Mouse (Mus musculus) heart, postnatal 0 days (tissue): ENCODE results near the gene Gm20481. TPM values are rescaled to one million over a fixed set of nuclear protein-coding genes. Genes with fewer than 3 reads are reported as not detected.

Experiments used
- ATAC-seq: fragments of 200-750 bp; cut with Nextera tagmentation; 2 replicates; pipeline ENCODE4 v1.8.0; 2017; ENCODE audit warnings: low read depth, moderate number of reproducible peaks, moderate library complexity; ENCODE audit not compliant: insufficient read depth
- DNase-seq: peaks from one replicate; pipeline ENCODE4 v3.0.0-alpha.2; 2016; ENCODE audit warnings: low spot score
- H3K27ac ChIP-seq: fragments of 300-500 bp; sonication (generic); 2 replicates; pipeline ENCODE4 v1.5.1; 2014; ENCODE audit warnings: low read depth, mild to moderate bottlenecking
- H3K27me3 ChIP-seq: fragments of 300-500 bp; sonication (generic); 2 replicates; pipeline ENCODE4 v1.6.1; 2014; ENCODE audit warnings: low read length, mixed read lengths; ENCODE audit not compliant: control insufficient read depth, insufficient read depth
- H3K36me3 ChIP-seq: fragments of 300-500 bp; sonication (generic); replicated peaks from 2 replicates; pipeline ENCODE4 v1.6.1; 2014; ENCODE audit warnings: low read length, mixed read lengths; ENCODE audit not compliant: control insufficient read depth, insufficient read depth
- H3K4me1 ChIP-seq: fragments of 300-500 bp; sonication (generic); 2 replicates; pipeline ENCODE4 v1.6.1; 2014; ENCODE audit warnings: antibody characterized with exemption; ENCODE audit not compliant: control insufficient read depth, insufficient read depth
- H3K4me2 ChIP-seq: fragments of 300-500 bp; sonication (generic); 2 replicates; pipeline ENCODE4 v1.6.1; 2014; ENCODE audit warnings: low read depth, mild to moderate bottlenecking, low read length, moderate library complexity
- H3K4me3 ChIP-seq: fragments of 300-500 bp; sonication (generic); 2 replicates; pipeline ENCODE4 v1.5.1; 2014; ENCODE audit warnings: low read depth, low read length
- H3K9ac ChIP-seq: fragments of 300-500 bp; sonication (generic); replicated peaks from 2 replicates; pipeline ENCODE4 v1.6.1; 2014; ENCODE audit warnings: low read depth, low read length, mixed read lengths
- H3K9me3 ChIP-seq: fragments of 300-500 bp; sonication (generic); replicated peaks from 2 replicates; pipeline ENCODE4 v1.6.1; 2016; ENCODE audit warnings: low read length; ENCODE audit not compliant: control insufficient read depth
- CTCF ChIP-seq: IDR thresholded peaks from 2 replicates; pipeline ENCODE4 v1.5.1; 2016; ENCODE audit warnings: antibody characterized with exemption, control low read depth, low read depth
- EP300 ChIP-seq: IDR thresholded peaks from 2 replicates; pipeline ENCODE4 v1.6.1; 2016; ENCODE audit warnings: antibody characterized with exemption, low read depth
- WGBS: fragments of 180-500 bp; shearing (Covaris S2); extraction: QIAGEN DNeasy Blood & Tissue Kit; methylation state at CpG from one replicate; pipeline ENCODE4 v1.1.7; 2014; 5-methylcytosine and 5-hydroxymethylcytosine counted together
- polyA plus RNA-seq: library from polyadenylated mRNA; unstranded; fragments of >200 nt; fragmentation: Nextera tagmentation; extraction: Ambion mirVana; gene quantifications from 2 replicates; pipeline ENCODE4 v1.2.1, GENCODE M21; 2015
- total RNA-seq: library from RNA; depleted of rRNA; stranded (reverse); fragments of >200 nt; gene quantifications from 2 replicates; pipeline ENCODE4 v1.2.3, GENCODE M21; 2014; ENCODE audit warnings: low replicate concordance

Gm20481 gene
- total and polyA plus RNA-seq, 2 experiments from 2014 or later: not detected

DNA sequence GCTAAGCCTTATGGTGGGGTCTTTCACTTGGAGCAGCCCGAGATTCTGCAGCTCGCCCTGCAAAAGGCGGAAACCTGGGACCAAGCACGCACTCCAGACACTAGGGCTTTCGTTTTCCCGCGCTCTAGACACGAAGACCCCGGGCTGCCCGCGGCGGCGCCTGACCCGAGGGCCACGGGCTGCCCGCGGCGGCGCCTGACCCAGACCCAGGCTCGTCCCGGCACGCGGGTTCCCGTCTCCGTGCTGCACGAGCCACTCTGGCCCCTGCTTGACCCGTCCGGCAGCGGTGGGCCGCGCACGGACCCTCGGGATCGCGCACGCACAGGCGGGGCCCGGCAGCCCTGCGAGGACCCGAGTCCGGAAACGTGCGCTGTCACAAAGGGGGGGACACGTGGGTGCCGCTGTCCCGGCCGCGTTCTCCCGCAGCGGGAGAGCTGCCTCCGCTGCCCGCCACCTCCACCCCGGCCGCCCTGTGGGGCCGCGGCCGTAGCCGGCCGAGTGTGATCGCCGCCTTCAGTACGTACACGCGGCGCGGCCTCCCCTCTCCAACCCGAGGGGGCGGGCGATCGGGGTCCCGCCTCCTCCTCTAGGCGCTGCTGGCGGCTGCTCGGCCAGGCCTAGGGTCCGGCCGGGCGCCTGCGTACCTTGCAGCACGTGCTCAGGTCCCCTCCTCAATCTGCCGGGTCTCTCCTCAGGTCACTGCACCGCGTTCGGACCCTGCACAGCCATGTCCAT is 31.2 kb downstream of the Gm20481 start, which contains the start of gene Vars:
Gene Vars (plus strand): TSS at position 271 of the 735 bp plus-strand sequence.
- peaks cover 29% of the 10 kb centered on the region for H3K4me1 ChIP-seq
- H3K4me2 ChIP-seq: peak within 1 kb of the TSS; percentile 98
- H3K9ac ChIP-seq: peak within 1 kb of the TSS; percentile 88
- no peaks in the 10 kb centered on the region for H3K27me3 ChIP-seq
- H3K36me3 ChIP-seq: peaks cover 36% of the 10 kb centered on the region
- peak within 1 kb of the TSS; percentile 97 for H3K4me3 ChIP-seq
- no peaks in the 10 kb centered on the region for H3K9me3 ChIP-seq
- no peak for TF ChIP-seq CTCF
- TF ChIP-seq EP300: peak; percentile 86
- ATAC-seq (peak; percentile 89), DNase-seq (peak; percentile 75)
- peak within 1 kb of the TSS; percentile 99 for H3K27ac ChIP-seq
- WGBS: under 1% methylated on average over 67 of the region's 83 CpGs

DNA sequence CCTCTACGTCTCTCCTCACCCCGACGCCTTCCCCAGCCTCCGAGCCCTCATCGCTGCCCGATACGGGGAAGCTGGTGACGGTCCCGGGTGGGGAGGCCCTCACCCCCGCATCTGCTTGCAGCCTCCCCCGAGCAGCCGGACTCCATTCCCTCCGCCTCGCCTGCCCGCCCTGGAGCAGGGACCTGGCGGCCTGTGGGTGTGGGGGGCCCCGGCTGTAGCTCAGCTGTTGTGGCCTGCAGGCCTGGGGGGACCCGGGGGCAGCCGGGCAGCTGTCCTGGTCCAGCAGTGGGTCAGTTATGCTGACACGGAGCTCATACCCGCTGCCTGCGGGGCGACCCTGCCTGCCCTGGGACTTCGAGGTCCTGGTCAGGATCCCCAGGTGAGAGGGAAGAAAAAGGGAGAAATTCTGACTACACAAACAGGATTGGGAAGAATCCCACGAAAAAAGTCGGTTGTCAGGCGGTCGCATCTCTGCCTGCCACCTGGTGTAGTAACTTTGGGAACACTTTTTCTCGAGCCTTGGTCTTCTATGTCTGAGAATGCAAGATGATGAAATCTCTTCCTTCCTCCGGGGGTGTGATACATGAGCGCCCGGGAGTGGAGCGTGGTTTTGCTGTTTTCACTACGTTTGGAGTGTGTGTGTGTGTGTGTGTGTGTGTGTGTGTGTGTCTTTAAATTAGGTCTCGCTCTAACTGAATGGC is 31.9 kb downstream of the Gm20481 start:
- Histone ChIP-seq H3K27me3 (no peaks in the 10 kb centered on the region), H3K36me3 (peaks cover 36% of the 10 kb centered on the region), H3K9me3 (no peaks in the 10 kb centered on the region), H3K4me2 (peak overlapping the region; percentile 98), H3K4me1 (peaks cover 29% of the 10 kb centered on the region), H3K4me3 (peak overlapping the region; percentile 97), H3K27ac (peak overlapping the region; percentile 99), H3K9ac (peak overlapping the region; percentile 88)
- DNase-seq: peak; percentile 24
- TF ChIP-seq CTCF (no peak), EP300 (no peak)
- ATAC-seq: no peak
- 1% methylated on average over 35 of the region's 35 CpGs for WGBS

DNA sequence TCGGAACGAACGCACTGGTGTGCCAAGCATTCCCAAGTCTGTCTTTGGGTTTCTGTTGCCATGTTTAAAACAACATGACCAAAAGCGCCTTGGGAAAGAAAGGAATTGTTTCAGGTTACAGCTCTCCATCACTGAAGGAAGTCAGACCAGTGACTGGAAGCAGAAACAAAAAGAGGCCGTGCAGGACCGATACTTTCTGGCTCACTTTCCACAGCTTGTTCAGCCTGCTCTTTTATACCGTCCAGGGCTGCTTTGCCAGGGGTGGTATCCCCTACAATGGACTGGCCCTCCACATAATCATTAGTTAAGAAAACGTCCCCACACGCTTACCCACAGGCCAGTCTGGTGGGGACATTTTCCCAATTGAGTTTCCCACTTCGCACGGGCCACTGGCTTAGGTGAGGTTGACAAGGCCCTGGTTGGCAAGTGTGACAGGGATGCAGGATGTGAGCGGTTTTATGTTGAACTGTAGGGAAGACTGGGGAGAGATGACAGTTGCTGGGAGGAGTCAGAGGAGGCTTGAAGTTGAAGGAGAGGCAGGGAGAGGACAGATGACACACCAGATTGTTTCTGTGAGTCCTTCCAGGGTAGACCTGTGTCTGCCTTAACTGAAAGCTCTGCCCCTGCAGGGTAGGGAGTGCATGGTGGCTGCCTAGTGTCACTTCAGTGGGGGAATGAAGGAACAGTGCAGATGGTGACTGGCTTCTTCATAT is 32.6 kb downstream of the Gm20481 start:
- WGBS: 9% methylated on average over 12 of the region's 12 CpGs
- Histone ChIP-seq H3K27me3 (no peaks in the 10 kb centered on the region), H3K4me3 (peak overlapping the region; percentile 97), H3K27ac (peak overlapping the region; percentile 99), H3K4me1 (peaks cover 29% of the 10 kb centered on the region), H3K9me3 (no peaks in the 10 kb centered on the region), H3K36me3 (peaks cover 36% of the 10 kb centered on the region), H3K9ac (peak overlapping the region; percentile 88), H3K4me2 (peak overlapping the region; percentile 98)
- no peak for ATAC-seq
- DNase-seq: peak; percentile 36
- TF ChIP-seq CTCF (no peak), EP300 (no peak)

DNA sequence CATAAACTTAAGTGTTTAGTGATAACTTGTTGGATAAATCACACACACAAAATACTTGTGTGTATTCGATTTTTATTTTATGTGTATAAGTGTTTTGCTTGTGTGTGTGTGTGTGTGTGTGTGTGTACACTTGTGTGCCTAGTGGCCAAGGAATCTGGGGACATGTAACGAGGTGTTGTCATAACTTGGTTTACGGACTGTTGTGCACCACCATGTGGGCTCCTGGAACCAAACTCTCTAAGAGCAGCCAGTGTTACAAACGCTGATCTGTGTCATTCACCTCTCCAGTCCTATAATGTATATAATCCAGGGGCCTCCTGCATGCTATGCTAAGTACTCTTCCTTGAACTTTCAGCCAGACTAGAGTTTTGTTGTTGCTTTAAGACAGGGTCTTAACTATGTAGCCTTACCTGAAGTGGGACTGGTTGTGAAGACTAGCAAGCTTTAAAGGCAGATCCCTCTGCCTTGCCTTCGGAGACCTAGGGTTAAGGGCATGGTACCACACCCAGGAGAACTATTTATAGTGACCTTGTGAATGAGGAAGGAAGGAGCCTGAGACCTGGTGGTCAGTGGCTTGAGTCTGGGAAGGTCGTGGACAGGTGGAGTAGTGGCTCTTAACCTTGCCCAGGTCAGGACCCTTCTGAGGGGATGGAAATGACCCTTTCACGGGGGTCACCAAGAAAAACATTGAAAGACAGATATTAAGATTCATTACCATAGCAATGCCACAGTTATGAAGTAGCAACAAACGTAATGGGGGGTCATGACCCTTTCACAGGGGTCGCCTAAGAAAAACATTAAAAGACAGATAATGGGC is 33.5 kb downstream of the Gm20481 start:
- no peak for DNase-seq
- TF ChIP-seq CTCF: no peak
- TF ChIP-seq EP300: no peak
- H3K9me3 ChIP-seq: no peaks in the 10 kb centered on the region
- no peaks in the 10 kb centered on the region for H3K27me3 ChIP-seq
- H3K4me2 ChIP-seq: peak overlapping the region; percentile 98
- no peak for ATAC-seq
- 60% methylated on average over 9 of the region's 9 CpGs for WGBS
- H3K9ac ChIP-seq: no peak overlapping the region
- H3K4me3 ChIP-seq: no peak overlapping the region
- peaks cover 35% of the 10 kb centered on the region for H3K36me3 ChIP-seq
- H3K4me1 ChIP-seq: peaks cover 29% of the 10 kb centered on the region
- H3K27ac ChIP-seq: no peak overlapping the region
